In the genomic region with DNA sequence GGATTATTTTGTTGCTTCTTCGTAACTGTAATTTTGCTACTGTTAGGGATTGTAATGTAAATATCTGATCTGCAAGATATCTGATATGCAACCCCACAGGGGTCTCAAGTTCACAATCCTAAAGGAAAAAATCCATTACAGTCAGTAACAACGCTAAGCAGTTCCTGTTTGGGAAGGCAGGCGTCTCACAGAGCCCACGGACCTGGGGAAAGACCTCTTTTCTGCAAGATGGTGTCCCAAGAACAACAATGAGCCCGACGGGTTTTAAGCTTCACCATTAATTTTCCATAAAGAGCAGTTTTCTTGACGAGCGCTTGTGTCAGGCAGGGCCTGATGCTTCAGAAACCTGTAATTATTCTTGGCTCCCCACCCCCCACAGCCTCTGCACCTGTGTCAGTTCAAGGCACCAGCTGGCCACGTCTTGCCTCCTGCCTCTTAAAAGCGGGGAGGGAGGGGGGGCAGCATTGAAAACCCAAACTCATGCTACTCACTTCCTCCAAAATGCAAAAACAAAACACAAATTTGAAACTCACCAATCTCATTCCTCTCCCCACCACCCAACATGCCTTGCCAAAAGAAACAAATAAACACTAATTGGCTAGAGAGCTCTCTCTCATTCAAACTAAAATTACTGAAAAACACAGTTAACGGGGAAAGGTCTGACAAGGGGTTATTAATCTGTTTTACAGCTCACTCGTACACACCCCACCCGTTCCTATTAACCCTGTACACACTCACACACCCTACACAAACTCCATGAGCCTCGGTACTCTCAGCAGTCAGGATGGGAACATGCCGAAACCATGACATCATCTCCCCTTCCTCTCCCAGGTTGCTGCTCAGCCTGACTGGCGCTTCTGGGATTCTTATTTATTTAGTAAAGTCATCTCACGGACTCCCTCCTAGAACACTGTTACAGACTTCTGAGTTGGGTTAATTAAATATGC, we compare ENCODE assay signal across 7 mouse cellular contexts. TPM values are rescaled to one million over a fixed set of nuclear protein-coding genes. Genes with fewer than 3 reads are reported as not detected.
DNase-seq lines count a peak whose midpoint lies in the region; ATAC-seq lines count a peak whose summit lies in the region.

No protein-coding gene starts in this region.

- WGBS in embryonic facial prominence, embryonic 15.5 days, result 27% methylated on average over 17 of the region's 17 CpGs
- WGBS in midbrain, embryonic 13.5 days, result 32% methylated on average over 17 of the region's 17 CpGs

- no peak overlapping the region; the same call in 1 of the 2 replicates for H3K4me3 ChIP-seq in embryonic facial prominence, embryonic 15.5 days (replicated peaks)
- no peak overlapping the region for H3K4me3 ChIP-seq in midbrain, embryonic 13.5 days (replicated peaks)

- H3K27me3 ChIP-seq in embryonic facial prominence, embryonic 15.5 days, result no peaks in the 10 kb centered on the region
- no peaks in the 10 kb centered on the region for H3K27me3 ChIP-seq in midbrain, embryonic 13.5 days

- no peak overlapping the region for H3K9ac ChIP-seq in embryonic facial prominence, embryonic 15.5 days
- no peak overlapping the region for H3K9ac ChIP-seq in midbrain, embryonic 13.5 days (replicated peaks)

- peaks cover 19% of the 10 kb centered on the region for H3K4me1 ChIP-seq in embryonic facial prominence, embryonic 15.5 days
- peaks cover 87% of the 10 kb centered on the region for H3K4me1 ChIP-seq in midbrain, embryonic 13.5 days (replicated peaks)

- peak; percentile 30 for ATAC-seq in activated CD4-positive, CD25-positive, alpha-beta regulatory T cell, adult 4 months
- ATAC-seq in embryonic facial prominence, embryonic 15.5 days (ENCODE audit: insufficient number of reproducible peaks, low FRiP score, low TSS enrichment, low read depth), result peak; percentile 81
- peak; percentile 78 for ATAC-seq in midbrain, embryonic 13.5 days

- no peaks in the 10 kb centered on the region for H3K36me3 ChIP-seq in embryonic facial prominence, embryonic 15.5 days
- H3K36me3 ChIP-seq in midbrain, embryonic 13.5 days, result no peaks in the 10 kb centered on the region

- H3K4me2 ChIP-seq in embryonic facial prominence, embryonic 15.5 days (replicated peaks), result peak overlapping the region; percentile 25
- H3K4me2 ChIP-seq in midbrain, embryonic 13.5 days (replicated peaks), result peak overlapping the region; percentile 14

- peak; percentile 19 to 27 for DNase-seq in CD8-positive naive resting alpha-beta T cell, adult 2 months (ENCODE audit: low read depth in 2 of 2, low spot score in 2 of 2)
- peak; percentile 34 for DNase-seq in heart, postnatal 4 days
- DNase-seq in kidney, postnatal 4 days, result peak; percentile 52 to 66
- DNase-seq in thymus, postnatal 0 days (ENCODE audit: low spot score), result peak; percentile 92

- H3K9me3 ChIP-seq in embryonic facial prominence, embryonic 15.5 days (replicated peaks), result no peaks in the 10 kb centered on the region
- no peaks in the 10 kb centered on the region for H3K9me3 ChIP-seq in midbrain, embryonic 13.5 days

- 0 out of 2 replicates have a peak overlapping the region, but pooled peaks have one; percentile 34 for H3K27ac ChIP-seq in embryonic facial prominence, embryonic 15.5 days (replicated peaks)
- H3K27ac ChIP-seq in midbrain, embryonic 13.5 days, result peak overlapping the region; percentile 71

RNA-seq across cellular contexts. Expression of a gene that starts 34.2 kb away (rescaled TPM):
- polyA plus RNA-seq in activated CD4-positive, CD25-positive, alpha-beta regulatory T cell, adult 4 months (2017; shearing (Covaris generic)), result 10 to 100 TPM; 18.6 to 19.1 TPM
- 27.0 and 28.4 TPM in 2 replicates for polyA plus RNA-seq in embryonic facial prominence, embryonic 15.5 days (2015; fragmentation: Nextera tagmentation; extraction: Ambion mirVana)
- 10 to 100 TPM; 29.4 to 29.6 TPM for total RNA-seq in heart, postnatal 4 days (2021)
- 84.5 and 92.2 TPM in 2 replicates for polyA plus RNA-seq in midbrain, embryonic 13.5 days (2015; fragmentation: Nextera tagmentation; extraction: Ambion mirVana)
- 22.0 and 31.2 TPM in 2 replicates for polyA plus RNA-seq in thymus, postnatal 0 days (2015; fragmentation: Nextera tagmentation; extraction: Ambion mirVana)

Comparison
In these comparisons a context has a peak if more than half of its experiments do, and no peak if none do; other contexts are left out.
1. DNase-seq: peak in every context shown above with its lines; median percentile 92 in thymus, postnatal 0 days; 59 in kidney, postnatal 4 days; 34 in heart, postnatal 4 days; 23 in CD8-positive naive resting alpha-beta T cell, adult 2 months.
2. ATAC-seq: peak in every context shown above with its lines; median percentile 81 in embryonic facial prominence, embryonic 15.5 days; 78 in midbrain, embryonic 13.5 days; 30 in activated CD4-positive, CD25-positive, alpha-beta regulatory T cell, adult 4 months.